Mouse (Mus musculus): ENCODE data around the gene Snrk.
"Not testable (repeated sequence)": the region's sequence is repeated elsewhere in the genome, so short reads cannot be mapped to it uniquely, and the experiment has no call there.

The Snrk gene

GRCm38 (mm10) chr9:122146124-122146870, 29.2 kb downstream of the Snrk start:
- peak; percentile 90 for DNase-seq

GRCm38 (mm10) chr9:122148356-122148755, 31.3 kb downstream of the Snrk start:
- peak; percentile 78 for DNase-seq

- peak; percentile 74 for DNase-seq
Measured at GRCm38 (mm10) chr9:122149997-122150826, 33.1 kb downstream of the Snrk start.

GRCm38 (mm10) chr9:122152063-122152462, 35.0 kb downstream of the Snrk start:
- DNase-seq = peak; percentile 88

GRCm38 (mm10) chr9:122152501-122152900, 35.4 kb downstream of the Snrk start:
- peak; percentile 92 for DNase-seq

- DNase-seq = peak; percentile 89
Measured at GRCm38 (mm10) chr9:122153436-122153835, 36.4 kb downstream of the Snrk start.

GRCm38 (mm10) chr9:122155193-122155592, 38.1 kb downstream of the Snrk start:
- peak; percentile 79 for DNase-seq

GRCm38 (mm10) chr9:122156389-122157078, 39.5 kb downstream of the Snrk start:
- DNase-seq = peak; percentile 90

- peak; percentile 84 for DNase-seq
Measured at GRCm38 (mm10) chr9:122157079-122157441, 40.0 kb downstream of the Snrk start.

- peak; percentile 72 for DNase-seq
Measured at GRCm38 (mm10) chr9:122164535-122164934, 47.5 kb downstream of the Snrk start.

- not testable (repeated sequence) for DNase-seq
Measured at GRCm38 (mm10) chr9:122167719-122168118, 50.7 kb downstream of the Snrk start.

- peak; percentile 95 for DNase-seq
Measured at GRCm38 (mm10) chr9:122169901-122170300, 52.8 kb downstream of the Snrk start.

- peak; percentile 91 for DNase-seq
Measured at GRCm38 (mm10) chr9:122172612-122173186, 55.6 kb downstream of the Snrk start.

GRCm38 (mm10) chr9:122173405-122174233, 56.6 kb downstream of the Snrk start:
- DNase-seq = peak; percentile 97

- peak; percentile 92 for DNase-seq
Measured at GRCm38 (mm10) chr9:122174723-122175122, 57.7 kb downstream of the Snrk start.

GRCm38 (mm10) chr9:122177256-122178220, 60.5 kb downstream of the Snrk start:
- peak; percentile 97 for DNase-seq

GRCm38 (mm10) chr9:122178427-122178826, 61.4 kb downstream of the Snrk start:
- DNase-seq = peak; percentile 93

GRCm38 (mm10) chr9:122180105-122180504, 63.0 kb downstream of the Snrk start:
- DNase-seq = no peak

- DNase-seq = peak; percentile 95
Measured at GRCm38 (mm10) chr9:122183074-122183473, 66.0 kb downstream of the Snrk start.

- DNase-seq = peak; percentile 93
Measured at GRCm38 (mm10) chr9:122184329-122184728, 67.3 kb downstream of the Snrk start.

GRCm38 (mm10) chr9:122185061-122185460, 68.0 kb downstream of the Snrk start:
- peak; percentile 98 for DNase-seq
